Mouse (Mus musculus) lung, embryonic 15.5 days (tissue): ENCODE data around the gene Krtap12-1. TPM values are rescaled to one million over a fixed set of nuclear protein-coding genes. Genes with fewer than 3 reads are reported as not detected.
"Not testable (repeated sequence)": the region's sequence is repeated elsewhere in the genome, so short reads cannot be mapped to it uniquely, and the experiment has no call there.

ENCODE experiments used
- ATAC-seq: fragments of 200-750 bp; cut with Nextera tagmentation; 2 replicates; pipeline ENCODE4 v1.8.0; 2017; ENCODE audit warnings: moderate number of reproducible peaks, borderline replicate concordance; ENCODE audit not compliant: low FRiP score, low TSS enrichment; ENCODE audit errors: extremely low read depth
- H3K27ac ChIP-seq: fragments of 300-500 bp; sonication (generic); 2 replicates; pipeline ENCODE4 v1.5.1; 2015; ENCODE audit warnings: moderate library complexity, mild to moderate bottlenecking, inconsistent platforms
- H3K27me3 ChIP-seq: fragments of 300-500 bp; sonication (generic); 2 replicates; pipeline ENCODE4 v1.6.1; 2015; ENCODE audit warnings: inconsistent platforms
- H3K36me3 ChIP-seq: fragments of 300-500 bp; sonication (generic); 2 replicates; pipeline ENCODE4 v1.6.1; 2015; ENCODE audit warnings: inconsistent platforms
- H3K4me1 ChIP-seq: fragments of 300-500 bp; sonication (generic); 2 replicates; pipeline ENCODE4 v1.6.1; 2015; ENCODE audit warnings: inconsistent platforms
- H3K4me2 ChIP-seq: fragments of 300-500 bp; sonication (generic); 2 replicates; pipeline ENCODE4 v1.6.1; 2015; ENCODE audit warnings: inconsistent platforms, mild to moderate bottlenecking, moderate library complexity
- H3K4me3 ChIP-seq: fragments of 300-500 bp; sonication (generic); 2 replicates; pipeline ENCODE4 v1.5.1; 2015; ENCODE audit warnings: mild to moderate bottlenecking, inconsistent platforms
- H3K9ac ChIP-seq: fragments of 300-500 bp; sonication (generic); 2 replicates; pipeline ENCODE4 v1.6.1; 2015; ENCODE audit warnings: inconsistent platforms
- H3K9me3 ChIP-seq: fragments of 300-500 bp; sonication (generic); 2 replicates; pipeline ENCODE4 v1.6.1; 2016; ENCODE audit warnings: inconsistent platforms
- WGBS: fragments of 180-500 bp; shearing (Covaris S2); methylation state at CpG from one replicate; pipeline ENCODE4 v1.1.7; 2015; 5-methylcytosine and 5-hydroxymethylcytosine counted together
- polyA plus RNA-seq: library from polyadenylated mRNA; unstranded; fragments of >200 nt; fragmentation: Nextera tagmentation; extraction: Ambion mirVana; gene quantifications from 2 replicates; pipeline ENCODE4 v1.2.1, GENCODE M21; 2015

Krtap12-1 gene
- polyA plus RNA-seq, 1 experiment from 2014 or later = not detected

- Histone ChIP-seq H3K36me3 (no peaks in the 10 kb centered on the region), H3K9ac (no peak overlapping the region), H3K4me2 (no peak overlapping the region), H3K27ac (no peak overlapping the region), H3K4me3 (no peak overlapping the region), H3K27me3 (no peaks in the 10 kb centered on the region), H3K9me3 (no peaks in the 10 kb centered on the region), H3K4me1 (no peaks in the 10 kb centered on the region)
- no peak for ATAC-seq
- 77% methylated on average over 3 of the region's 3 CpGs for WGBS
Measured at GRCm38 (mm10) chr10:77709831-77710230, 10.6 kb upstream of the Krtap12-1 start.

GRCm38 (mm10) chr10:77711157-77711556 lies 9.2 kb upstream of the Krtap12-1 start, which contains the start of gene Gm10024:
Gm10024 (plus strand) TSS chr10:77711457.
- H3K4me1 ChIP-seq, H3K9ac ChIP-seq, H3K27ac ChIP-seq, ATAC-seq, H3K27me3 ChIP-seq, H3K9me3 ChIP-seq, H3K4me2 ChIP-seq, H3K4me3 ChIP-seq, H3K36me3 ChIP-seq: not testable (repeated sequence)

GRCm38 (mm10) chr10:77713734-77714133 lies 6.7 kb upstream of the Krtap12-1 start:
- no peaks in the 10 kb centered on the region for H3K27me3 ChIP-seq
- 57% methylated on average over 4 of the region's 4 CpGs for WGBS
- no peak overlapping the region for H3K4me2 ChIP-seq
- ATAC-seq = no peak
- no peak overlapping the region for H3K4me3 ChIP-seq
- no peaks in the 10 kb centered on the region for H3K4me1 ChIP-seq
- H3K9me3 ChIP-seq = no peaks in the 10 kb centered on the region
- no peaks in the 10 kb centered on the region for H3K36me3 ChIP-seq
- H3K9ac ChIP-seq = no peak overlapping the region
- H3K27ac ChIP-seq = no peak overlapping the region

GRCm38 (mm10) chr10:77715507-77715906 lies 4.9 kb upstream of the Krtap12-1 start, which contains the start of gene Gm10142:
Gm10142 (plus strand) TSS chr10:77715807.
- Histone ChIP-seq H3K27me3 (no peaks in the 10 kb centered on the region), H3K9ac (no peak within 1 kb of the TSS), H3K27ac (no peak within 1 kb of the TSS), H3K4me1 (no peaks in the 10 kb centered on the region), H3K4me3 (no peak within 1 kb of the TSS), H3K4me2 (no peak within 1 kb of the TSS), H3K9me3 (no peaks in the 10 kb centered on the region), H3K36me3 (no peaks in the 10 kb centered on the region)
- WGBS = 89% methylated on average over 1 of the region's 1 CpGs
- ATAC-seq = no peak

GRCm38 (mm10) chr10:77724855-77725254 lies 4.5 kb downstream of the Krtap12-1 start:
- H3K4me2 ChIP-seq = no peak overlapping the region
- H3K9me3 ChIP-seq = no peaks in the 10 kb centered on the region
- H3K27ac ChIP-seq = no peak overlapping the region
- no peaks in the 10 kb centered on the region for H3K27me3 ChIP-seq
- H3K36me3 ChIP-seq = no peaks in the 10 kb centered on the region
- ATAC-seq = no peak
- 72% methylated on average over 8 of the region's 8 CpGs for WGBS
- no peak overlapping the region for H3K9ac ChIP-seq
- H3K4me1 ChIP-seq = no peaks in the 10 kb centered on the region
- no peak overlapping the region for H3K4me3 ChIP-seq

GRCm38 (mm10) chr10:77726186-77726585 lies 5.8 kb downstream of the Krtap12-1 start, which contains the start of gene Gm10100:
Gm10100 (plus strand) TSS chr10:77726486.
- no peak within 1 kb of the TSS for H3K4me3 ChIP-seq
- H3K4me1 ChIP-seq = no peaks in the 10 kb centered on the region
- H3K9me3 ChIP-seq = no peaks in the 10 kb centered on the region
- no peak for ATAC-seq
- no peak within 1 kb of the TSS for H3K9ac ChIP-seq
- 17% methylated on average over 3 of the region's 3 CpGs for WGBS
- H3K27me3 ChIP-seq = no peaks in the 10 kb centered on the region
- no peak within 1 kb of the TSS for H3K27ac ChIP-seq
- H3K4me2 ChIP-seq = no peak within 1 kb of the TSS
- no peaks in the 10 kb centered on the region for H3K36me3 ChIP-seq

- H3K9me3 ChIP-seq = no peaks in the 10 kb centered on the region
- H3K4me2 ChIP-seq = no peak overlapping the region
- no peak for ATAC-seq
- H3K36me3 ChIP-seq = no peaks in the 10 kb centered on the region
- no peak overlapping the region for H3K27ac ChIP-seq
- no peaks in the 10 kb centered on the region for H3K27me3 ChIP-seq
- 54% methylated on average over 4 of the region's 4 CpGs for WGBS
- H3K9ac ChIP-seq = no peak overlapping the region
- H3K4me1 ChIP-seq = no peaks in the 10 kb centered on the region
- no peak overlapping the region for H3K4me3 ChIP-seq
Measured at GRCm38 (mm10) chr10:77728280-77728679, 7.9 kb downstream of the Krtap12-1 start.

GRCm38 (mm10) chr10:77729241-77729640 lies 8.8 kb downstream of the Krtap12-1 start:
- ATAC-seq = no peak
- 40% methylated on average over 4 of the region's 4 CpGs for WGBS
- H3K4me1 ChIP-seq = no peaks in the 10 kb centered on the region
- H3K4me3 ChIP-seq = no peak overlapping the region
- H3K9ac ChIP-seq = no peak overlapping the region
- H3K27me3 ChIP-seq = no peaks in the 10 kb centered on the region
- H3K27ac ChIP-seq = no peak overlapping the region
- H3K4me2 ChIP-seq = no peak overlapping the region
- no peaks in the 10 kb centered on the region for H3K36me3 ChIP-seq
- no peaks in the 10 kb centered on the region for H3K9me3 ChIP-seq

- no peaks in the 10 kb centered on the region for H3K27me3 ChIP-seq
- no peaks in the 10 kb centered on the region for H3K9me3 ChIP-seq
- no peak overlapping the region for H3K27ac ChIP-seq
- ATAC-seq = no peak
- H3K36me3 ChIP-seq = no peaks in the 10 kb centered on the region
- H3K9ac ChIP-seq = no peak overlapping the region
- no peak overlapping the region for H3K4me2 ChIP-seq
- H3K4me1 ChIP-seq = no peaks in the 10 kb centered on the region
- WGBS = 82% methylated on average over 1 of the region's 1 CpGs
- H3K4me3 ChIP-seq = no peak overlapping the region
Measured at GRCm38 (mm10) chr10:77735928-77736327, 15.5 kb downstream of the Krtap12-1 start.

GRCm38 (mm10) chr10:77738929-77739328 lies 18.5 kb downstream of the Krtap12-1 start:
- H3K4me2 ChIP-seq = no peak overlapping the region
- H3K36me3 ChIP-seq = no peaks in the 10 kb centered on the region
- no peak overlapping the region for H3K4me3 ChIP-seq
- no peaks in the 10 kb centered on the region for H3K27me3 ChIP-seq
- H3K9me3 ChIP-seq = no peaks in the 10 kb centered on the region
- no peak overlapping the region for H3K9ac ChIP-seq
- no peaks in the 10 kb centered on the region for H3K4me1 ChIP-seq
- WGBS = 76% methylated on average over 4 of the region's 4 CpGs
- H3K27ac ChIP-seq = no peak overlapping the region
- ATAC-seq = no peak

- not testable (repeated sequence) for H3K36me3 ChIP-seq, H3K9me3 ChIP-seq, H3K4me1 ChIP-seq, H3K27ac ChIP-seq, ATAC-seq, H3K27me3 ChIP-seq, H3K9ac ChIP-seq, H3K4me3 ChIP-seq, H3K4me2 ChIP-seq
- WGBS = 43% methylated on average over 5 of the region's 5 CpGs
Measured at GRCm38 (mm10) chr10:77741924-77742688, 21.7 kb downstream of the Krtap12-1 start, which contains the start of gene Gm18596. Gm18596 (minus strand) TSS chr10:77742638.

GRCm38 (mm10) chr10:77750686-77751085 lies 30.3 kb downstream of the Krtap12-1 start:
- H3K9ac ChIP-seq, H3K4me1 ChIP-seq, H3K27me3 ChIP-seq, H3K4me2 ChIP-seq, H3K36me3 ChIP-seq, H3K4me3 ChIP-seq, H3K9me3 ChIP-seq, H3K27ac ChIP-seq, ATAC-seq: not testable (repeated sequence)
- WGBS = 70% methylated on average over 1 of the region's 1 CpGs
